In genomic region chr7:24396832-24397231, GRCm38 (mm10) we compare ENCODE assay signal across 22 mouse cellular contexts. TPM values are rescaled to one million over a fixed set of nuclear protein-coding genes. Genes with fewer than 3 reads are reported as not detected.
DNase-seq lines count a peak whose midpoint lies in the region; ATAC-seq lines count a peak whose summit lies in the region.
"Had no signal": no experiment of that assay in that cellular context is flagged by ENCODE, and none has a peak within 500 bp of the region (broad histone marks: within the 10 kb centered on the region; RNA-seq: fewer than 3 reads in every experiment).

No protein-coding gene starts in this region.

- H3K36me3 ChIP-seq in kidney, embryonic 16.5 days (ENCODE audit: insufficient read depth, low read length): no peaks in the 10 kb centered on the region
- 0 out of 2 replicates have a peak, but pooled peaks cover 3% of the 10 kb centered on the region for H3K36me3 ChIP-seq in intestine, embryonic 16.5 days (ENCODE audit: control insufficient read depth, insufficient read depth, low read length)
- H3K36me3 ChIP-seq in liver, embryonic 15.5 days (replicated peaks): peaks cover 4% of the 10 kb centered on the region

- H3K4me1 ChIP-seq in kidney, embryonic 16.5 days (ENCODE audit: insufficient read depth, low read length): peaks cover 25% of the 10 kb centered on the region
- H3K4me1 ChIP-seq in intestine, embryonic 16.5 days (ENCODE audit: control insufficient read depth, insufficient read depth, low read length): peaks cover 5% of the 10 kb centered on the region
- H3K4me1 ChIP-seq in liver, embryonic 15.5 days (replicated peaks): peaks cover 82% of the 10 kb centered on the region

- intact Hi-C loops in left cerebral cortex, postnatal 36 days (cut with DNase I): no loop called here

- ATAC-seq in kidney, embryonic 16.5 days (ENCODE audit: low FRiP score, low TSS enrichment): no peak
- ATAC-seq in intestine, embryonic 16.5 days: no peak
- ATAC-seq in liver, embryonic 15.5 days (ENCODE audit: insufficient read depth): peak; percentile 7; the same call in 1 of the 2 replicates
- ATAC-seq: forebrain, postnatal 0 days had no signal

- H3K27me3 ChIP-seq in kidney, embryonic 16.5 days (ENCODE audit: insufficient read depth, low read length): no peaks in the 10 kb centered on the region
- no peaks in the 10 kb centered on the region for H3K27me3 ChIP-seq in intestine, embryonic 16.5 days (replicated peaks; ENCODE audit: control insufficient read depth, insufficient read depth, low read length)
- no peaks in the 10 kb centered on the region for H3K27me3 ChIP-seq in liver, embryonic 15.5 days
- H3K27me3 ChIP-seq: midbrain, embryonic 12.5 days had no signal

- H3K27ac ChIP-seq in kidney, embryonic 16.5 days (ENCODE audit: low read length): peak overlapping the region; percentile 27; the same call in 1 of the 2 replicates
- H3K27ac ChIP-seq in intestine, embryonic 16.5 days (ENCODE audit: low read length): 0 out of 2 replicates have a peak overlapping the region, but pooled peaks have one; percentile 22
- peak overlapping the region; percentile 100 for H3K27ac ChIP-seq in liver, embryonic 15.5 days (replicated peaks)
- H3K27ac ChIP-seq: kidney, postnatal 0 days; left cerebral cortex, adult 2 months; midbrain, embryonic 12.5 days had no signal

- 0 out of 2 replicates have a peak overlapping the region, but pooled peaks have one; percentile 9 for H3K9ac ChIP-seq in kidney, embryonic 16.5 days (replicated peaks; ENCODE audit: low read length)
- no peak overlapping the region for H3K9ac ChIP-seq in intestine, embryonic 16.5 days (ENCODE audit: low read depth, low read length)
- H3K9ac ChIP-seq in liver, embryonic 15.5 days: peak overlapping the region; percentile 52
- H3K9ac ChIP-seq: forebrain, postnatal 0 days; midbrain, embryonic 12.5 days had no signal

- WGBS in kidney, embryonic 16.5 days: 71% methylated on average over 11 of the region's 11 CpGs
- 59% methylated on average over 11 of the region's 11 CpGs for WGBS in intestine, embryonic 16.5 days
- WGBS in liver, embryonic 15.5 days (ENCODE audit: insufficient replicate concordance): 26% methylated on average over 11 of the region's 11 CpGs

- H3K4me3 ChIP-seq in kidney, embryonic 16.5 days (ENCODE audit: low read length): no peak overlapping the region
- no peak overlapping the region for H3K4me3 ChIP-seq in intestine, embryonic 16.5 days (ENCODE audit: low read length)
- peak overlapping the region; percentile 27 for H3K4me3 ChIP-seq in liver, embryonic 15.5 days (replicated peaks)
- H3K4me3 ChIP-seq: left cerebral cortex, adult 2 months; midbrain, embryonic 12.5 days had no signal

- no peak overlapping the region for H3K4me2 ChIP-seq in kidney, embryonic 16.5 days (replicated peaks; ENCODE audit: low read depth, low read length)
- H3K4me2 ChIP-seq in intestine, embryonic 16.5 days (ENCODE audit: low read depth, low read length): no peak overlapping the region
- peak overlapping the region; percentile 74 for H3K4me2 ChIP-seq in liver, embryonic 15.5 days
- H3K4me2 ChIP-seq: midbrain, embryonic 12.5 days had no signal

- no peaks in the 10 kb centered on the region for H3K9me3 ChIP-seq in kidney, embryonic 16.5 days (ENCODE audit: low read length)
- H3K9me3 ChIP-seq in intestine, embryonic 16.5 days (ENCODE audit: control insufficient read depth, low read length): no peaks in the 10 kb centered on the region
- H3K9me3 ChIP-seq in liver, embryonic 15.5 days (replicated peaks): no peaks in the 10 kb centered on the region
- H3K9me3 ChIP-seq: midbrain, embryonic 12.5 days had no signal

- DNase-seq in kidney, postnatal 10 days: no peak
- DNase-seq in MN1 (ENCODE audit: low spot score): peak; percentile 22
- no peak for DNase-seq in layer of hippocampus, adult 18-20 months (ENCODE audit: low spot score in 2 of 2)
- no peak for DNase-seq in left cerebral cortex, postnatal 36 days (ENCODE audit: low spot score in 2 of 2)
- no peak for DNase-seq in lung, postnatal 10 days
- DNase-seq: cerebellum, postnatal 10 days; forebrain, postnatal 0 days; heart, adult 11 months; right cerebral cortex, postnatal 25 days; thymus, postnatal 25 days had no signal

RNA-seq across cellular contexts. Expression of gene Smg9, which starts 2.6 kb away (rescaled TPM):
- 28.3 and 31.9 TPM in 2 replicates for polyA plus RNA-seq in kidney, embryonic 16.5 days (2015; fragmentation: Nextera tagmentation; extraction: Ambion mirVana)
- 20.4 and 22.0 TPM in 2 replicates for polyA plus RNA-seq in intestine, embryonic 16.5 days (2015; fragmentation: Nextera tagmentation; extraction: Ambion mirVana)
- 14.8 and 15.9 TPM in 2 replicates for polyA plus RNA-seq in liver, embryonic 15.5 days (2015; fragmentation: Nextera tagmentation; extraction: Ambion mirVana)
- total RNA-seq in layer of hippocampus, adult 18-20 months (2021): 10 to 100 TPM; 33.2 to 34.8 TPM
- total RNA-seq in left cerebral cortex, postnatal 36 days (2021): 10 to 100 TPM; 39.6 to 51.1 TPM

RNA-seq across cellular contexts. Expression of gene Kcnn4, which starts 26.8 kb away (rescaled TPM):
- polyA plus RNA-seq in kidney, embryonic 16.5 days (2015; fragmentation: Nextera tagmentation; extraction: Ambion mirVana): 4.4 and 4.9 TPM in 2 replicates
- polyA plus RNA-seq in intestine, embryonic 16.5 days (2015; fragmentation: Nextera tagmentation; extraction: Ambion mirVana): 2.5 and 4.3 TPM in 2 replicates
- polyA plus RNA-seq in liver, embryonic 15.5 days (2015; fragmentation: Nextera tagmentation; extraction: Ambion mirVana): 127 and 144 TPM in 2 replicates
- under 1 TPM; 0.36 to 0.72 TPM for total RNA-seq in layer of hippocampus, adult 18-20 months (2021)
- under 1 TPM; 0.42 to 0.77 TPM for total RNA-seq in left cerebral cortex, postnatal 36 days (2021)

RNA-seq across cellular contexts. Expression of gene Lypd5, which starts 47.8 kb away (rescaled TPM):
- polyA plus RNA-seq in kidney, embryonic 16.5 days (2015; fragmentation: Nextera tagmentation; extraction: Ambion mirVana): not detected in 2 replicates
- polyA plus RNA-seq in intestine, embryonic 16.5 days (2015; fragmentation: Nextera tagmentation; extraction: Ambion mirVana): 0.10 TPM in 1 of 2 replicates, not detected in the other
- not detected in 2 replicates for polyA plus RNA-seq in liver, embryonic 15.5 days (2015; fragmentation: Nextera tagmentation; extraction: Ambion mirVana)
- total RNA-seq in layer of hippocampus, adult 18-20 months (2021): not detected
- total RNA-seq in left cerebral cortex, postnatal 36 days (2021): not detected
- total RNA-seq: adrenal gland, postnatal 4 days; forebrain, postnatal 0 days; gastrocnemius, adult 8-10 months; hematopoietic stem cell, adult 5-6 weeks; left cerebral cortex, adult 2 months; liver, adult 2 months had no signal
- polyA plus RNA-seq: C2C12; forebrain, postnatal 0 days; heart, embryonic 14.5 days; kidney, postnatal 0 days; liver, adult 2 months; midbrain, embryonic 12.5 days had no signal

RNA-seq across cellular contexts. Expression of gene Irgc1, which starts 55.3 kb away (rescaled TPM):
- not detected in 2 replicates for polyA plus RNA-seq in kidney, embryonic 16.5 days (2015; fragmentation: Nextera tagmentation; extraction: Ambion mirVana)
- polyA plus RNA-seq in intestine, embryonic 16.5 days (2015; fragmentation: Nextera tagmentation; extraction: Ambion mirVana): 0.07 TPM in 1 of 2 replicates, not detected in the other
- polyA plus RNA-seq in liver, embryonic 15.5 days (2015; fragmentation: Nextera tagmentation; extraction: Ambion mirVana): 0.18 TPM in 1 of 2 replicates, not detected in the other
- total RNA-seq in layer of hippocampus, adult 18-20 months (2021): not detected
- under 1 TPM; 0.42 to 0.72 TPM for total RNA-seq in left cerebral cortex, postnatal 36 days (2021)
- total RNA-seq: adrenal gland, postnatal 4 days; forebrain, postnatal 0 days; gastrocnemius, adult 8-10 months; hematopoietic stem cell, adult 5-6 weeks; liver, adult 2 months had no signal
- polyA plus RNA-seq: forebrain, postnatal 0 days; heart, embryonic 14.5 days; kidney, postnatal 0 days; liver, adult 2 months; midbrain, embryonic 12.5 days had no signal

Comparison
In these comparisons a context has a peak if more than half of its experiments do, and no peak if none do; other contexts are left out.
1. H3K27ac ChIP-seq: peak in every context shown above with its lines; median percentile 100 in liver, embryonic 15.5 days; 27 in kidney, embryonic 16.5 days; 22 in intestine, embryonic 16.5 days.
2. RNA of gene Kcnn4, which starts 26.8 kb away (polyA plus RNA-seq): 127 to 144 TPM in liver, embryonic 15.5 days; 4.4 to 4.9 TPM in kidney, embryonic 16.5 days and 2.5 to 4.3 TPM in intestine, embryonic 16.5 days; every median in the first group is over 10 times any median in the second.